Mouse (Mus musculus) CD4-positive, CD25-positive, alpha-beta regulatory T cell, adult 4 months (primary cell): ENCODE results near the gene Fsip1. TPM values are rescaled to one million over a fixed set of nuclear protein-coding genes. Genes with fewer than 3 reads are reported as not detected.

ENCODE experiments used
- ATAC-seq: one replicate; pipeline ENCODE4 v1.8.0; 2017
- polyA plus RNA-seq, 2 experiments: library from polyadenylated mRNA; unstranded; fragments of 100-300 nt; shearing (Covaris generic); gene quantifications; one replicate each; pipeline ENCODE4 v1.2.1; 2017

Gene Fsip1
- polyA plus RNA-seq, 2 experiments from 2014 or later: not detected

- ATAC-seq: no peak
Measured at GRCm38 (mm10) chr2:118083652-118084051, 173.1 kb downstream of the Fsip1 start.

GRCm38 (mm10) chr2:118081581-118081980, 175.2 kb downstream of the Fsip1 start:
- no peak for ATAC-seq

Other genes starting within 250 kb of the Fsip1 start
- under 1 TPM in 1 of 2 experiments, not detected in 1; 0.23 TPM for gene Thbs1, start 145.1 kb downstream of the Fsip1 start, polyA plus RNA-seq
- under 1 TPM in 1 of 2 experiments, not detected in 1; 0.11 TPM for gene Gpr176, start 116.5 kb upstream of the Fsip1 start, polyA plus RNA-seq
- 1 to 10 TPM; 2.9 to 3.1 TPM for gene Eif2ak4, start 131.7 kb upstream of the Fsip1 start, polyA plus RNA-seq
- gene Srp14, start 222.7 kb upstream of the Fsip1 start, polyA plus RNA-seq: 100 to 1,000 TPM; 272 to 283 TPM